Mouse (Mus musculus) cortical plate, adult 2 months (tissue): Measurements from ENCODE around the gene Rtf2.

Source experiments
- CTCF ChIP-seq: fragments of 200-500 bp; IDR thresholded peaks from 2 replicates; pipeline ENCODE4 v1.5.1; 2011; ENCODE audit warnings: mild to moderate bottlenecking, control low read depth, low read length; ENCODE audit not compliant: insufficient read depth; ENCODE audit errors: extremely low read depth
- POLR2A ChIP-seq: fragments of 200-500 bp; IDR thresholded peaks from 2 replicates; pipeline ENCODE4 v1.6.1; 2011; ENCODE audit warnings: mild to moderate bottlenecking, low read length, control low read depth; ENCODE audit not compliant: insufficient read depth; ENCODE audit errors: extremely low read depth

DNA sequence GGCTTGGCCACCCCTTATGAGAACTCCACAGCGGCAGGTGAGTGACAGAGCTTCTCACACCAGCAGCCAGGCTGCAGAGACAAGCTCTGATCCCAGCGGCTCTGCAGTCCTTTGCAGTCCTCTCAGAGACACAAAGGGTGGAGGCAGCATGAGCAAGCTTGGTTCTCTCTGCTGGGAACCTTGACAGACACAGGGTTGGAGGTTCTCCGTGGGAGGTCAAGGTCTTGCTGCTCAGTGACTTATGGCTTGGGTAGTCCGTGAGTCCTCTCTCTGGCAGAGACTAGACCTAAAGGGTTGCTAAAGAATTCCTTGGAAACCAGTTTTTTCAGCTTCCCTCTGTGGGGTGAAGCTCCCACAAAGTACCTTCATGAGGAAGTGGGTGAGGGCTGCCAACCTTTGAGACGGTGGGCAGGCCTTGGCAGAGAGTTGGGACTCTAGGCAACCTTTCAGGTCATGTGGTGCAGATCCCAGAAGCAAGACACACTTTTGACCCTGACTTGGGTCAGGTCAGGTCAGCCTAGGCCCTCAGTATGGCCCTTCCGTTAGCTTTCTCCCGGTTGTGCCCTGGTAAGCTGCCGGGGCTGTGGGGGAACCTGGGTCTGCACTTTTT lies 56.5 kb downstream of the Rtf2 start:
- TF ChIP-seq POLR2A (no peak), CTCF (no peak)
